Mouse (Mus musculus) spleen, postnatal 36 days (tissue): ENCODE measurements around the gene Prpsap2.
"Not testable (repeated sequence)": the region's sequence is repeated elsewhere in the genome, so short reads cannot be mapped to it uniquely, and the experiment has no call there.

ENCODE experiments used
- DNase-seq, 2 experiments: peaks; one replicate each; pipeline ENCODE4 v3.0.0; 2022; ENCODE audit warnings: low spot score in 2 of 2, mixed read lengths in 1 of 2

Gene Prpsap2

GRCm38 (mm10) chr11:61761584-61762407 lies at the start of gene Prpsap2:
Gene Prpsap2, minus strand, starts transcription at chr11:61762088.
- peak; percentile 99 to 100 for DNase-seq

- DNase-seq = no peak
These were observed 47.9 kb upstream of the Prpsap2 start for GRCm38 (mm10) chr11:61809793-61810192.

GRCm38 (mm10) chr11:61808551-61809117 lies 46.7 kb upstream of the Prpsap2 start:
- no peak for DNase-seq

- DNase-seq = no peak
These were observed 31.6 kb upstream of the Prpsap2 start for GRCm38 (mm10) chr11:61793441-61793840.

GRCm38 (mm10) chr11:61788550-61788949 lies 26.7 kb upstream of the Prpsap2 start:
- no peak for DNase-seq

GRCm38 (mm10) chr11:61782526-61782925 lies 20.6 kb upstream of the Prpsap2 start:
- DNase-seq = not testable (repeated sequence)

GRCm38 (mm10) chr11:61774551-61775149 lies 12.8 kb upstream of the Prpsap2 start:
- DNase-seq = no peak

GRCm38 (mm10) chr11:61760518-61760917 lies 1.4 kb downstream of the Prpsap2 start:
- DNase-seq = peak; percentile 46 to 57

GRCm38 (mm10) chr11:61757151-61757550 lies 4.7 kb downstream of the Prpsap2 start:
- DNase-seq = no peak

GRCm38 (mm10) chr11:61751612-61752011 lies 10.3 kb downstream of the Prpsap2 start:
- peak in 1 of 2 experiments; percentile 22 for DNase-seq

- no peak for DNase-seq
These were observed 14.7 kb downstream of the Prpsap2 start for GRCm38 (mm10) chr11:61747161-61747560.

- DNase-seq = no peak
These were observed 16.1 kb downstream of the Prpsap2 start for GRCm38 (mm10) chr11:61745781-61746180.

GRCm38 (mm10) chr11:61744460-61744859 lies 17.4 kb downstream of the Prpsap2 start:
- DNase-seq = no peak

- no peak for DNase-seq
These were observed 18.1 kb downstream of the Prpsap2 start for GRCm38 (mm10) chr11:61743768-61744167.

GRCm38 (mm10) chr11:61740500-61740899 lies 21.4 kb downstream of the Prpsap2 start:
- no peak for DNase-seq

- no peak for DNase-seq
These were observed 24.6 kb downstream of the Prpsap2 start for GRCm38 (mm10) chr11:61737290-61737689.

GRCm38 (mm10) chr11:61732672-61733071 lies 29.2 kb downstream of the Prpsap2 start:
- DNase-seq = no peak

- no peak for DNase-seq
These were observed 33.9 kb downstream of the Prpsap2 start for GRCm38 (mm10) chr11:61728037-61728436.

- DNase-seq = no peak
These were observed 39.8 kb downstream of the Prpsap2 start for GRCm38 (mm10) chr11:61722077-61722476.

GRCm38 (mm10) chr11:61720636-61721035 lies 41.3 kb downstream of the Prpsap2 start, which contains the start of gene Slc5a10:
Gene Slc5a10, minus strand, starts transcription at chr11:61720826.
- no peak for DNase-seq

- DNase-seq = no peak
These were observed 42.1 kb downstream of the Prpsap2 start for GRCm38 (mm10) chr11:61719826-61720225.

GRCm38 (mm10) chr11:61719387-61719786 lies 42.5 kb downstream of the Prpsap2 start:
- no peak for DNase-seq

GRCm38 (mm10) chr11:61717990-61718389 lies 43.9 kb downstream of the Prpsap2 start:
- DNase-seq = no peak
